Mouse (Mus musculus) midbrain, embryonic 14.5 days (tissue): Measurements from ENCODE around the gene Mecom. TPM values are rescaled to one million over a fixed set of nuclear protein-coding genes. Genes with fewer than 3 reads are reported as not detected.

Source experiments
- ATAC-seq: fragments of 200-750 bp; cut with Nextera tagmentation; 2 replicates; pipeline ENCODE4 v1.8.0; 2017; ENCODE audit warnings: moderate number of reproducible peaks, moderate library complexity; ENCODE audit not compliant: low FRiP score, low TSS enrichment
- DNase-seq: peaks from one replicate; pipeline ENCODE4 v3.0.0-alpha.2; 2015
- H3K27ac ChIP-seq: fragments of 300-500 bp; sonication (generic); replicated peaks from 2 replicates; pipeline ENCODE4 v1.5.1; 2014; ENCODE audit warnings: mild to moderate bottlenecking, low read depth, low read length, moderate library complexity
- H3K27me3 ChIP-seq: fragments of 300-500 bp; sonication (generic); 2 replicates; pipeline ENCODE4 v1.6.1; 2014; ENCODE audit warnings: low read length, control low read depth, mixed read lengths; ENCODE audit not compliant: control insufficient read depth, insufficient read depth
- H3K36me3 ChIP-seq: fragments of 300-500 bp; sonication (generic); 2 replicates; pipeline ENCODE4 v1.6.1; 2014; ENCODE audit warnings: low read length, control low read depth; ENCODE audit not compliant: control insufficient read depth, insufficient read depth
- H3K4me1 ChIP-seq: fragments of 300-500 bp; sonication (generic); 2 replicates; pipeline ENCODE4 v1.6.1; 2014; ENCODE audit warnings: mild to moderate bottlenecking, antibody characterized with exemption, low read length, control low read depth; ENCODE audit not compliant: control insufficient read depth, insufficient read depth
- H3K4me2 ChIP-seq: fragments of 300-500 bp; sonication (generic); 2 replicates; pipeline ENCODE4 v1.6.1; 2014; ENCODE audit warnings: mild to moderate bottlenecking, low read length, moderate library complexity
- H3K4me3 ChIP-seq: fragments of 300-500 bp; sonication (generic); replicated peaks from 2 replicates; pipeline ENCODE4 v1.5.1; 2014; ENCODE audit warnings: low read depth, low read length
- H3K9ac ChIP-seq: fragments of 300-500 bp; sonication (generic); replicated peaks from 2 replicates; pipeline ENCODE4 v1.6.1; 2014; ENCODE audit warnings: mild to moderate bottlenecking, low read length, moderate library complexity
- H3K9me3 ChIP-seq: fragments of 300-500 bp; sonication (generic); 2 replicates; pipeline ENCODE4 v1.6.1; 2016; ENCODE audit warnings: low read length, control low read depth, mixed read lengths; ENCODE audit not compliant: control insufficient read depth
- WGBS: fragments of 180-500 bp; shearing (Covaris S2); extraction: QIAGEN DNeasy Blood & Tissue Kit; methylation state at CpG from one replicate; pipeline ENCODE4 v1.1.7; 2014; 5-methylcytosine and 5-hydroxymethylcytosine counted together
- polyA plus RNA-seq: library from polyadenylated mRNA; unstranded; fragments of >200 nt; fragmentation: Nextera tagmentation; extraction: Ambion mirVana; gene quantifications from 2 replicates; pipeline ENCODE4 v1.2.1, GENCODE M21; 2014

The Mecom gene
- polyA plus RNA-seq, 1 experiment from 2014 or later: 10.1 TPM

GRCm38 (mm10) chr3:30361190-30361589 lies 186.6 kb downstream of the Mecom start:
- 80% methylated on average over 5 of the region's 5 CpGs for WGBS
- Histone ChIP-seq H3K9me3 (no peaks in the 10 kb centered on the region), H3K4me3 (no peak overlapping the region), H3K4me2 (no peak overlapping the region), H3K27me3 (no peaks in the 10 kb centered on the region), H3K36me3 (no peaks in the 10 kb centered on the region), H3K4me1 (no peaks in the 10 kb centered on the region), H3K27ac (no peak overlapping the region), H3K9ac (no peak overlapping the region)
- ATAC-seq: no peak
- DNase-seq: no peak

GRCm38 (mm10) chr3:30353878-30354727 lies 193.7 kb downstream of the Mecom start:
- Histone ChIP-seq H3K9me3 (no peaks in the 10 kb centered on the region), H3K4me1 (no peaks in the 10 kb centered on the region), H3K9ac (no peak overlapping the region), H3K4me2 (no peak overlapping the region), H3K27me3 (no peaks in the 10 kb centered on the region), H3K27ac (no peak overlapping the region), H3K4me3 (no peak overlapping the region), H3K36me3 (no peaks in the 10 kb centered on the region)
- ATAC-seq (no peak), DNase-seq (peak; percentile 4)
- 41% methylated on average over 6 of the region's 6 CpGs for WGBS

GRCm38 (mm10) chr3:30349279-30349678 lies 198.5 kb downstream of the Mecom start:
- H3K36me3 ChIP-seq: no peaks in the 10 kb centered on the region
- H3K4me3 ChIP-seq: no peak overlapping the region
- H3K4me2 ChIP-seq: no peak overlapping the region
- H3K4me1 ChIP-seq: no peaks in the 10 kb centered on the region
- peak; percentile 64 for DNase-seq
- H3K27ac ChIP-seq: no peak overlapping the region
- no peaks in the 10 kb centered on the region for H3K27me3 ChIP-seq
- no peak overlapping the region for H3K9ac ChIP-seq
- H3K9me3 ChIP-seq: no peaks in the 10 kb centered on the region
- 39% methylated on average over 7 of the region's 7 CpGs for WGBS
- ATAC-seq: peak; percentile 67; the same call in 1 of the 2 replicates

- WGBS: 90% methylated on average over 4 of the region's 4 CpGs
- DNase-seq (no peak), ATAC-seq (no peak)
- Histone ChIP-seq H3K4me1 (no peaks in the 10 kb centered on the region), H3K36me3 (no peaks in the 10 kb centered on the region), H3K4me3 (no peak overlapping the region), H3K9ac (no peak overlapping the region), H3K9me3 (no peaks in the 10 kb centered on the region), H3K27ac (no peak overlapping the region), H3K4me2 (no peak overlapping the region), H3K27me3 (no peaks in the 10 kb centered on the region)
Measured at GRCm38 (mm10) chr3:30344151-30344550, 203.7 kb downstream of the Mecom start.

- H3K4me3 ChIP-seq: no peak overlapping the region
- H3K4me1 ChIP-seq: no peaks in the 10 kb centered on the region
- no peak overlapping the region for H3K4me2 ChIP-seq
- H3K9me3 ChIP-seq: no peaks in the 10 kb centered on the region
- no peak for DNase-seq
- no peak overlapping the region for H3K9ac ChIP-seq
- H3K27ac ChIP-seq: no peak overlapping the region
- no peaks in the 10 kb centered on the region for H3K27me3 ChIP-seq
- H3K36me3 ChIP-seq: no peaks in the 10 kb centered on the region
- 96% methylated on average over 6 of the region's 6 CpGs for WGBS
- ATAC-seq: no peak
Measured at GRCm38 (mm10) chr3:30332337-30332736, 215.5 kb downstream of the Mecom start.

- WGBS: 93% methylated on average over 3 of the region's 3 CpGs
- Histone ChIP-seq H3K9me3 (no peaks in the 10 kb centered on the region), H3K27ac (no peak overlapping the region), H3K9ac (no peak overlapping the region), H3K4me2 (no peak overlapping the region), H3K36me3 (no peaks in the 10 kb centered on the region), H3K4me3 (no peak overlapping the region), H3K27me3 (no peaks in the 10 kb centered on the region), H3K4me1 (no peaks in the 10 kb centered on the region)
- DNase-seq (no peak), ATAC-seq (no peak)
Measured at GRCm38 (mm10) chr3:30330476-30330875, 217.3 kb downstream of the Mecom start.

GRCm38 (mm10) chr3:30330021-30330420 lies 217.8 kb downstream of the Mecom start:
- Histone ChIP-seq H3K27ac (no peak overlapping the region), H3K9ac (no peak overlapping the region), H3K4me2 (no peak overlapping the region), H3K4me3 (no peak overlapping the region), H3K9me3 (no peaks in the 10 kb centered on the region), H3K4me1 (no peaks in the 10 kb centered on the region), H3K36me3 (no peaks in the 10 kb centered on the region), H3K27me3 (no peaks in the 10 kb centered on the region)
- ATAC-seq (no peak), DNase-seq (no peak)
- 83% methylated on average over 3 of the region's 3 CpGs for WGBS

- Histone ChIP-seq H3K27ac (no peak overlapping the region), H3K36me3 (no peaks in the 10 kb centered on the region), H3K9ac (no peak overlapping the region), H3K4me2 (no peak overlapping the region), H3K4me1 (no peaks in the 10 kb centered on the region), H3K27me3 (no peaks in the 10 kb centered on the region), H3K4me3 (no peak overlapping the region), H3K9me3 (no peaks in the 10 kb centered on the region)
- 18% methylated on average over 2 of the region's 2 CpGs for WGBS
- DNase-seq (no peak), ATAC-seq (no peak)
Measured at GRCm38 (mm10) chr3:30314955-30315354, 232.9 kb downstream of the Mecom start.

- Histone ChIP-seq H3K4me3 (no peak overlapping the region), H3K4me2 (no peak overlapping the region), H3K27ac (no peak overlapping the region), H3K9ac (no peak overlapping the region), H3K27me3 (no peaks in the 10 kb centered on the region), H3K4me1 (no peaks in the 10 kb centered on the region), H3K36me3 (no peaks in the 10 kb centered on the region), H3K9me3 (no peaks in the 10 kb centered on the region)
- 67% methylated on average over 4 of the region's 4 CpGs for WGBS
- no peak for DNase-seq
- ATAC-seq: no peak
Measured at GRCm38 (mm10) chr3:30308081-30308480, 239.7 kb downstream of the Mecom start.
